Mouse (Mus musculus) spleen, postnatal 0 days (tissue): ENCODE results near the gene Olfr839-ps1. TPM values are rescaled to one million over a fixed set of nuclear protein-coding genes. Genes with fewer than 3 reads are reported as not detected.

Experiments used
- polyA plus RNA-seq: library from polyadenylated mRNA; unstranded; fragments of >200 nt; fragmentation: Nextera tagmentation; extraction: Ambion mirVana; gene quantifications from 2 replicates; pipeline ENCODE4 v1.2.1, GENCODE M21; 2015

The Olfr839-ps1 gene
- polyA plus RNA-seq, result not detected in 2 replicates

GRCm38 (mm10) chr9:19177212-19177611 lies at the start of gene Olfr839-ps1:
Gene Olfr839-ps1, minus strand, starts transcription at chr9:19177312.

GRCm38 (mm10) chr9:19136017-19136416 lies 41.1 kb downstream of the Olfr839-ps1 start, which contains the start of gene Olfr837:
Gene Olfr837, plus strand, starts transcription at chr9:19136317.

GRCm38 (mm10) chr9:19120082-19120481 lies 57.0 kb downstream of the Olfr839-ps1 start, which contains the start of gene Olfr836:
Gene Olfr836, plus strand, starts transcription at chr9:19120382.

Other genes starting within 250 kb of the Olfr839-ps1 start
- gene Olfr832, start 240.2 kb downstream of the Olfr839-ps1 start, polyA plus RNA-seq, result not detected in 2 replicates
- gene Olfr834, start 189.3 kb downstream of the Olfr839-ps1 start, polyA plus RNA-seq, result not detected in 2 replicates
- not detected in 2 replicates for gene Olfr835, start 144.6 kb downstream of the Olfr839-ps1 start, polyA plus RNA-seq
- gene Olfr836, start 56.9 kb downstream of the Olfr839-ps1 start, polyA plus RNA-seq, result not detected in 2 replicates
- not detected in 2 replicates for gene Olfr837, start 41.0 kb downstream of the Olfr839-ps1 start, polyA plus RNA-seq
- not detected in 2 replicates for gene Olfr843, start 74.7 kb upstream of the Olfr839-ps1 start, polyA plus RNA-seq
- gene Olfr844, start 139.0 kb upstream of the Olfr839-ps1 start, polyA plus RNA-seq, result not detected in 2 replicates
- not detected in 2 replicates for gene Olfr845, start 159.1 kb upstream of the Olfr839-ps1 start, polyA plus RNA-seq
- gene Olfr846, start 186.7 kb upstream of the Olfr839-ps1 start, polyA plus RNA-seq, result not detected in 2 replicates
- gene Olfr847, start 201.4 kb upstream of the Olfr839-ps1 start, polyA plus RNA-seq, result not detected in 2 replicates